Comparison of ENCODE assay signal across 8 mouse cellular contexts in genomic region chr5:113137691-113138318, GRCm38 (mm10). TPM values are rescaled to one million over a fixed set of nuclear protein-coding genes. Genes with fewer than 3 reads are reported as not detected.
DNase-seq lines count a peak whose midpoint lies in the region; ATAC-seq and TF ChIP-seq lines count a peak whose summit lies in the region.

No protein-coding gene starts in this region.

- no peaks in the 10 kb centered on the region for H3K27me3 ChIP-seq in liver, adult 2 months (ENCODE audit: control insufficient read depth, insufficient read depth, low read length)
- H3K27me3 ChIP-seq in hindbrain, postnatal 0 days (ENCODE audit: insufficient read depth, low read length): no peaks in the 10 kb centered on the region
- peaks cover 60% of the 10 kb centered on the region for H3K27me3 ChIP-seq in midbrain, embryonic 10.5 days (ENCODE audit: low read depth, poor library complexity, severe bottlenecking)

- H3K9me3 ChIP-seq in hindbrain, postnatal 0 days (ENCODE audit: low read length): no peaks in the 10 kb centered on the region
- no peaks in the 10 kb centered on the region for H3K9me3 ChIP-seq in midbrain, embryonic 10.5 days (replicated peaks)

- DNase-seq in liver, adult 2 months (ENCODE audit: extremely low read depth, low read depth, low spot score): peak; percentile 89
- DNase-seq in liver: no peak
- DNase-seq in hindbrain, postnatal 0 days (ENCODE audit: low spot score): no peak
- DNase-seq in midbrain, embryonic 10.5 days (ENCODE audit: low spot score): no peak
- no peak for DNase-seq in adrenal gland, postnatal 25 days
- DNase-seq in adrenal gland, postnatal 14 days: no peak
- no peak for DNase-seq in kidney, adult 9 months

- H3K36me3 ChIP-seq in liver, adult 2 months (ENCODE audit: control insufficient read depth, insufficient read depth, low read length): peaks cover 2% of the 10 kb centered on the region; the same call in 1 of the 2 replicates
- no peaks in the 10 kb centered on the region for H3K36me3 ChIP-seq in hindbrain, postnatal 0 days (ENCODE audit: insufficient read depth, low read length)
- no peaks in the 10 kb centered on the region for H3K36me3 ChIP-seq in midbrain, embryonic 10.5 days

- WGBS in liver, adult 2 months: 9% methylated on average over 36 of the region's 36 CpGs
- 13% methylated on average over 36 of the region's 36 CpGs for WGBS in hindbrain, postnatal 0 days
- 4% methylated on average over 36 of the region's 36 CpGs for WGBS in midbrain, embryonic 10.5 days

- peak overlapping the region; percentile 93 for H3K4me3 ChIP-seq in liver, adult 2 months (ENCODE audit: insufficient read depth, low read depth, low read length)
- H3K4me3 ChIP-seq in embryonic fibroblast, embryonic 13.5 days (ENCODE audit: insufficient read depth, low read length): peak overlapping the region; percentile 49
- H3K4me3 ChIP-seq in hindbrain, postnatal 0 days (ENCODE audit: low read length): peak overlapping the region; percentile 38
- H3K4me3 ChIP-seq in midbrain, embryonic 10.5 days: peak overlapping the region; percentile 60

- peaks cover 44% of the 10 kb centered on the region for H3K4me1 ChIP-seq in liver, adult 2 months (ENCODE audit: control insufficient read depth, insufficient read depth, low read length)
- peaks cover 12% of the 10 kb centered on the region for H3K4me1 ChIP-seq in embryonic fibroblast, embryonic 13.5 days (ENCODE audit: control insufficient read depth, insufficient read depth, low read length)
- H3K4me1 ChIP-seq in hindbrain, postnatal 0 days (ENCODE audit: insufficient read depth, low read length): 0 out of 2 replicates have a peak, but pooled peaks cover 10% of the 10 kb centered on the region
- peaks cover 59% of the 10 kb centered on the region for H3K4me1 ChIP-seq in midbrain, embryonic 10.5 days

- H3K9ac ChIP-seq in liver, adult 2 months (ENCODE audit: low read depth, low read length): peak overlapping the region; percentile 95
- peak overlapping the region; percentile 60 for H3K9ac ChIP-seq in hindbrain, postnatal 0 days (replicated peaks; ENCODE audit: low read length)

- H3K4me2 ChIP-seq in hindbrain, postnatal 0 days (ENCODE audit: low read depth, low read length): peak overlapping the region; percentile 90

- H3K79me2 ChIP-seq in liver, adult 2 months (ENCODE audit: control insufficient read depth, insufficient read depth, low read length): peaks cover 54% of the 10 kb centered on the region

- 0 out of 2 replicates have a peak, but pooled peaks have one; percentile 1 for TF ChIP-seq CTCF in liver, adult 2 months (IDR thresholded peaks at IDR 0.05; ENCODE audit: low read depth, low read length)
- no peak for TF ChIP-seq CTCF in embryonic fibroblast, embryonic 13.5 days (IDR thresholded peaks at IDR 0.05; ENCODE audit: borderline replicate concordance, insufficient read depth, low read length)
- TF ChIP-seq CTCF in hindbrain, postnatal 0 days (IDR thresholded peaks at IDR 0.05; ENCODE audit: low read depth): no peak

- peak overlapping the region; percentile 97 for H3K27ac ChIP-seq in liver, adult 2 months (replicated peaks; ENCODE audit: insufficient read depth, low read depth, low read length)
- H3K27ac ChIP-seq in embryonic fibroblast, embryonic 13.5 days (ENCODE audit: insufficient read depth, low read length): no peak overlapping the region
- peak overlapping the region; percentile 9; the same call in 1 of the 2 replicates for H3K27ac ChIP-seq in hindbrain, postnatal 0 days
- peak overlapping the region; percentile 65 for H3K27ac ChIP-seq in midbrain, embryonic 10.5 days (replicated peaks)

- TF ChIP-seq POLR2A in liver, adult 2 months (IDR thresholded peaks at IDR 0.05; ENCODE audit: extremely low read depth, insufficient read depth, low read length): peak; percentile 45; the same call in 1 of the 2 replicates
- no peak for TF ChIP-seq POLR2A in embryonic fibroblast, embryonic 13.5 days (IDR thresholded peaks at IDR 0.05; ENCODE audit: low read depth, low read length)

- ATAC-seq in hindbrain, postnatal 0 days: no peak

RNA-seq across cellular contexts. Expression of gene Crybb3, which starts 56.4 kb away (rescaled TPM):
- total RNA-seq in liver, adult 2 months (2014; rRNA removed): 0.27 and 2.3 TPM in 2 replicates
- 2.4 and 4.3 TPM in 2 replicates for polyA plus RNA-seq in liver, adult 2 months (2012; rRNA removed)
- polyA plus RNA-seq in embryonic fibroblast, embryonic 13.5 days (2011; ENCODE audit: insufficient read length, low read depth, missing spikeins): 1.3 TPM in 1 of 2 replicates, not detected in the other
- 1.6 and 5.3 TPM in 2 replicates for total RNA-seq in hindbrain, postnatal 0 days (2014; rRNA removed)
- 2.3 and 2.6 TPM in 2 replicates for polyA plus RNA-seq in hindbrain, postnatal 0 days (2015; fragmentation: Nextera tagmentation; extraction: Ambion mirVana)
- polyA plus RNA-seq in midbrain, embryonic 10.5 days (2016; fragmentation: Nextera tagmentation; extraction: Ambion mirVana): 0.40 and 2.0 TPM in 2 replicates
- total RNA-seq in adrenal gland, postnatal 25 days (2021): 0.70 TPM in 1 of 2 replicates, not detected in the other
- total RNA-seq in adrenal gland, postnatal 14 days (2021): 1.4 and 2.2 TPM in 2 replicates

Comparison
In these comparisons a context has a peak if more than half of its experiments do, and no peak if none do; other contexts are left out.
1. H3K4me3 ChIP-seq: peak in every context shown above with its lines; median percentile 93 in liver, adult 2 months; 60 in midbrain, embryonic 10.5 days; 49 in embryonic fibroblast, embryonic 13.5 days; 38 in hindbrain, postnatal 0 days.